16 mouse cellular contexts compared by ENCODE assay signal in the genomic region with DNA sequence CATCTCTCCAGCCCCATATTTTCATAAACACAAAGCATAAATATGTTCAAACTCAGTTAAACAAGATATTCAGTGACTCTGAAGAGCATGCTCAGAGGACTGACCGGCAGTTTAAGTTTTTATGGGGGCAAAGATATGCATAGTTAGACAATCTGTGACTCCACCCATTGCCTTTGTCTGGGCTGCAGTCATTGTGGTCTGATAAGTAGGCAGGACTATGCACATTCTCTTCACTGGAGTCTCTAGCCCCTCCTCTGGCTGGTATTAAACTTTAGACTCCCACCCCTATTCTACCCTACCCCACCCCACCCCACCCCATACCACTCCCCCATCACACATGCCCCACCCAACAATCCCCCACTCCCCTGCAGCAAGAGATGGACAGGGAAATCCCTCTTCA.
"Had no signal": no experiment of that assay in that cellular context is flagged by ENCODE, and none has a peak within 500 bp of the region (broad histone marks: within the 10 kb centered on the region; RNA-seq: fewer than 3 reads in every experiment).

No protein-coding gene starts in this region.

- H3K4me3 ChIP-seq: lung, embryonic 15.5 days; midbrain, embryonic 10.5 days; midbrain, embryonic 12.5 days; myocyte; neural tube, embryonic 12.5 days; stomach, embryonic 15.5 days had no signal

- H3K9ac ChIP-seq: liver, postnatal 0 days; lung, embryonic 15.5 days; midbrain, embryonic 12.5 days; neural tube, embryonic 12.5 days; stomach, embryonic 15.5 days had no signal

- DNase-seq: liver, postnatal 0 days; lung, adult 2 months; lung, postnatal 14 days; lung, postnatal 4 days; midbrain, embryonic 14.5 days; right cerebral cortex, postnatal 14 days; thymus, adult 2 months; thymus, postnatal 25 days; thymus, postnatal 4 days had no signal

- H3K27ac ChIP-seq: lung, embryonic 15.5 days; midbrain, embryonic 10.5 days; midbrain, embryonic 12.5 days; neural tube, embryonic 12.5 days; stomach, embryonic 15.5 days; stomach, postnatal 0 days had no signal

- H3K36me3 ChIP-seq: lung, embryonic 15.5 days; midbrain, embryonic 10.5 days; midbrain, embryonic 12.5 days; neural tube, embryonic 12.5 days; stomach, embryonic 15.5 days had no signal

- H3K4me1 ChIP-seq: stomach, embryonic 15.5 days had no signal

- H3K9me3 ChIP-seq: lung, embryonic 15.5 days; midbrain, embryonic 10.5 days; midbrain, embryonic 12.5 days; neural tube, embryonic 12.5 days; stomach, embryonic 15.5 days had no signal
